ENCODE assay signal across 8 mouse cellular contexts in the genomic region with DNA sequence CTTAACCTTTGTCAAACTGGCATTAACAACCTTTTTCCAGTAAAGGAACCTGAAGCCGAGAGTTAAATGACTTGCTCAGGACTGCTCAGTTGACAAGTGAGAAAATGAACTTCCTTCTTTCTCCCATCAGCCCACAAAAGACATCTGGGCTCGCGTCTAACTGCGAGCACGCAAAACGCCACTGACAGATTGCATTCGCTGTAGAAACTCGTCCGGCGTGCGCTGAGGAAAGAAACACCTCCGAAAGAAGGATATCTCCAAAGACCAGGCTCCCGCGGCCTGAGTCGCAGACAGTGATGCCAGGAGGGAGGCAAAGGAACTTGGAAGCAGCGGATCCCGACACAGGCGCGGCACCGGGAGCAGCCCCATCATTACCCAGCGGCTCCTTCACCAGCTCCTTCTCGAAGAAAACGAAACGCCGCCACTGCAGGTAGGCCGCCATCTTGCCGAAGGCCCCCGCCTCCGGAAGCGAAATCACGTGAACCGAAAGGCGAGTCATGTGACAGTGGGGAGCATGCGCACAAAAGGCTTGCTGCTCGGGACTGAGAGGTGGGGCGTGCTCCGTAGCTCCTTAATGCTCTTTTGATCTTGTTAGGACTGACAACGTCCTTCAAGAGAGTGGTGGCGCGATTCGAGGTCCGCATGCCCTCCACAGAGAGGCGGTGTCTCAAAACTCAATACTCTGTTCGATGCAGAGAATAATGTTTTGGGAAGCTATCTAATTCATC. TPM values are rescaled to one million over a fixed set of nuclear protein-coding genes. Genes with fewer than 3 reads are reported as not detected.
DNase-seq lines count a peak whose midpoint lies in the region; ATAC-seq lines count a peak whose summit lies in the region.

Vps11 (minus strand) TSS at position 481 of the 728 bp plus-strand sequence.

- peak; percentile 97 for DNase-seq in adipocyte (ENCODE audit: low spot score)
- DNase-seq in embryo, embryonic 10 days (ENCODE audit: low spot score) = peak; percentile 99
- DNase-seq in gastrocnemius, postnatal 10 days = peak; percentile 94
- DNase-seq in induced T-regulatory cell, adult 2 months (ENCODE audit: low read depth) = peak; percentile 99
- peak; percentile 78 to 95 for DNase-seq in left cerebral cortex, adult 9 months (ENCODE audit: low spot score in 2 of 2)
- peak; percentile 95 for DNase-seq in right cerebral cortex, postnatal 14 days
- peak; percentile 91 to 96 for DNase-seq in urinary bladder, postnatal 36 days (ENCODE audit: low spot score in 2 of 2)

- peak; percentile 94 for ATAC-seq in megakaryocyte progenitor cell, adult 5-6 weeks (replicated peaks; ENCODE audit: poor library complexity)

RNA-seq across cellular contexts. Expression of gene Vps11, which starts in this region (rescaled TPM):
- total RNA-seq in gastrocnemius, postnatal 10 days (2021) = 10 to 100 TPM; 18.2 to 20.2 TPM
- total RNA-seq in megakaryocyte progenitor cell, adult 5-6 weeks (2015) = 11.9 and 13.0 TPM in 2 replicates
- 18.7 and 21.3 TPM in 2 replicates for total RNA-seq in megakaryocyte progenitor cell, adult 5-6 weeks (2017)

Comparison
In these comparisons a context has a peak if more than half of its experiments do, and no peak if none do; other contexts are left out.
1. Peak in every context shown above with its lines: DNase-seq and ATAC-seq.